Mouse (Mus musculus) urinary bladder, adult 2 months (tissue): Measurements from ENCODE around the gene Fancg. TPM values are rescaled to one million over a fixed set of nuclear protein-coding genes. Genes with fewer than 3 reads are reported as not detected.

ENCODE experiments used
- DNase-seq: peaks from one replicate; pipeline ENCODE4 v3.0.0; 2022; ENCODE audit warnings: low spot score
- polyA plus RNA-seq: library from polyadenylated mRNA; depleted of rRNA; stranded (reverse); fragments of >200 nt; gene quantifications from 2 replicates; pipeline ENCODE4 v1.2.3, GENCODE M21; 2012

Fancg gene
- polyA plus RNA-seq, 1 experiment: 11.6 TPM

DNA sequence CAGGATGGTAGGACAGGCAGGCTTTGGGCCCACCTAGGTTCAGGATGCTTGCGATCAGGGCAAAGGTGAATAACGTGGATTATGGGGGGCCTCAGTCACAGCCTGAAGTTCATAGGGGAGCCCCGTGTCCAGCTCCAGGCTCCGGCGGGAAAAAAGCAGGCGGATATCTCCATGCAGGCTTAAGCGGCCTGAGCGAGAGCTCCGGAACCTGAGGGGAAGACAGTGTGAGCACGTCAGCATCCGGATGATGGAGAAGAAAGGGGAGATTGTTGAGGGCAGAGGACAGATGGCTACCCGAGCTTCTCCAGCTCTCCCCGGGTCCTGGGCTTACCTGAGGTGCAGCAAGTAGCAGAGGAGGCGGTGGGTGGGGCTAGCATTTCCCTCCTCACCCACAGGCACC, 23.2 kb upstream of the Fancg start:
- no peak for DNase-seq

GRCm38 (mm10) chr4:43032501-43032900, 22.2 kb upstream of the Fancg start:
- DNase-seq: no peak

GRCm38 (mm10) chr4:43031237-43031995, 21.1 kb upstream of the Fancg start, which contains the start of gene Stoml2:
Stoml2 (minus strand) TSS chr4:43031710.
- peak; percentile 78 for DNase-seq

- no peak for DNase-seq
Observed at GRCm38 (mm10) chr4:43030780-43031230, 20.5 kb upstream of the Fancg start.

DNA sequence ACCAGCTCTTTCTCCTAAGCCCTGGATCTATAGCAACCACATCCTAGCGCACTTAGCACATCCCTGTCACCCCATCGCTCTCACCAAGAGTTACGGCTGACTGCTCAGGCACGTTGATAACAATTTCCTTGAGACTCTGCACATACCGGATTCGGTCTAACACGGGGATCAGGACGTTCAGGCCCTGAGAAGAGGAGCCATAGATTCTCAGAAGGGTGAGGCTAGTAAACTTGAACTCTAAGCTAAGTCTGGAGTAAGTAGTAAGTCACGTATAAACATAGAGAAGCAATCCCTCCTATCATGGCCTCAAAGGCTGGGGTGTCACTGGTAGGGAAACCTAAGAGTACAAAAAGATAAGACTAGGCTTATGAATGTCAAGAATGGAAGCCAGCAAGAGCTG, 20.0 kb upstream of the Fancg start:
- no peak for DNase-seq

GRCm38 (mm10) chr4:43029749-43030148, 19.4 kb upstream of the Fancg start:
- no peak for DNase-seq

DNA sequence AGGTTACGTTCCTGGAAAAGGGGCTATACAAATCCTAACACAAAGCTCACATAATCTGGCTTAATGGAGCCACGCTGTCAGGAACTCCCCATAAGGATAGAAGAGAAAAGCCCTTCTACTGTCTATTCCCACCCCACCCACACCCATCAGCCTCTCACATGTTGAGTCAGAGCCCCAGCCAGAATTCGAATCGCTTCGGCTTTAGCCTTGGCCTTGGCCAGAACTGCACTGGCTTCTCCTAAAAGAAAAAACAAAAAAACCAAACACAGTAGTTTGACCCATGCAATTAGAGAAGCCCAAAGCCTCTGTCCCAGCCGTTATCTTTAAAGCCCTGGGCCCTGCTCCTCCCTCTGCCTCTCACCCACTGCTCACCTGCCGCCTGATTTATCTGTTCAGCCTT, 18.8 kb upstream of the Fancg start:
- no peak for DNase-seq

GRCm38 (mm10) chr4:43025084-43025960, 15.0 kb upstream of the Fancg start, which contains the start of gene Pigo:
Pigo (minus strand) TSS chr4:43025819.
- peak; percentile 92 for DNase-seq

GRCm38 (mm10) chr4:43024673-43025072, 14.4 kb upstream of the Fancg start:
- no peak for DNase-seq

DNA sequence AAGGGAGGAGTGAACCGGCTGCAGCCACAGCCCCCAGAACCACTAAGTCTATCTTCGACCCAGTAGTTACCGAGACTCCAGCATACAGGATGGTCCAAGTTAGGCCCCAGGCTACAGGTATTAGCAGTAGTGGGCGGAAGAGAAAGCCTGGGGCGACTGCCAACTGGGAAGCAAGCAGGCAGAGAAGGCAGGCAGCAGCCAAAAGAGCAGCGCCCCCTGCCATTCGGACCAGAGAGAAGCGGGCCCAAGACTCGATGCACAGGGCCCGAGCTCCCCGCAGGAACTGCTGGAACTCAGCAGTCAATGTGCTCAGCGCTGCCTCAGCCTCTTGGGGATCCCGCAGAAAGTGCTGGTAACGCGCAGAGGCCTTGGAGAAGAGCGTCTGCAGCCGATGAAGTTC, 11.0 kb upstream of the Fancg start:
- no peak for DNase-seq

GRCm38 (mm10) chr4:43020876-43021275, 10.6 kb upstream of the Fancg start:
- no peak for DNase-seq

GRCm38 (mm10) chr4:43019641-43020465, 9.5 kb upstream of the Fancg start:
- DNase-seq: no peak

DNA sequence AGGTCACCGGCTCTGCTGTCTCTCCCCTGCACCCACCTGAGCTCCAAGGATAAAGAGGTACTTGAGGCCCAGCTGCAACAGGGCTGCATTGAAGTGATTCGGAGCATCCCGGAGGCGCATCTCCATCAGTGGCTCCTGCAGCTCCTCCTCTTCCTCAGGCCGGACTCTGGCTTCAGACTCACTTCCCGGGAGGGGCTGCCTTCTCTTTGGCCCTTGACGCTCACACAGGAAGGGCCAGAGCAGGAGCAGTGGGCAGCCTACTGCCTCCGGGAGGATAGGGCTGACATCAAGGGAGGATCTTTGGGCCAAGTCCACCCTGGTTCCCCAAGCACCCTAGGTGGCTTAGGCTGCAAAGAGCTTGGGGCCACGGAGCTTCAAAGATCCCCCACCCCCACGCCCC, 8.9 kb upstream of the Fancg start:
- DNase-seq: no peak

DNA sequence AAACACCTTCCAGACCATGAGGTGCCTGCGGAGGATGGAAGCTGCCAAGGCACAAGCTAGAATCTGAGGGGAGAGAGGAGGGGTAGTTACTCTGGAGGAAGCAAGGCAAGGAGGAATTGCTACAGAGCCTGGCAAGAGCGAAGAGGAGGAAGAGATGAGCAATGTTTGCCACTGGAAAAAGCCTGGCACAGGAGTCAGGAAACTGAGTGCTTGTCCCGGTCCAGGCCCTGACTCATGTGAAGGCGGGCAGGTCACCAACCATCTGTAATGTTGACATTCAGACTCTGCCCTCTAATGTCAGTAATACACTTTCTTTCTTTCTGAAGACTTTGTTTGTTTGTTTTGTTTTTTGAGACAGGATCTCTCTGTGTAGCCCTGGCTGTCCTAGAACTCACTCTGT, 7.8 kb upstream of the Fancg start:
- no peak for DNase-seq

GRCm38 (mm10) chr4:43012091-43012490, 1.8 kb upstream of the Fancg start:
- DNase-seq: no peak

GRCm38 (mm10) chr4:43005765-43006164, 4.5 kb downstream of the Fancg start:
- DNase-seq: no peak

DNA sequence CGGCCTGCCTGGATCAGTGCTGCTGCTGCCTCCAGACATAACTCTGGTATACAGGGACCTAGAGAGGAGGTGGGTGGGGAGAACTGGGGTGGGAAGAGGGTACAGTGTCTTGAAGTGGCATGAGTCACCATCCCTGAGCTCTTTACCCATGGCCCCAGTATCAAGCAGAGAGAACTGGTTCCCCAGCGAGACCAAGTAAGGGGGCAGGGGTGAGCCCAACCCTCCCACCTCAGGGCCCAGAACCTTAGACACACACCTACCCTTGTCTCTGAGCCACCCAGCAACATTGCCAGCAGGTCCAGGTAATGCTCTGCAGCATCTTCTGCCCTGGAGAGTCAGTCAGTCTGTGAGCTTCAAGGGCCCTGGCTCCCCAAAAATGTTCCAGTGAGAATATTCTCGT, 5.4 kb downstream of the Fancg start:
- no peak for DNase-seq

DNA sequence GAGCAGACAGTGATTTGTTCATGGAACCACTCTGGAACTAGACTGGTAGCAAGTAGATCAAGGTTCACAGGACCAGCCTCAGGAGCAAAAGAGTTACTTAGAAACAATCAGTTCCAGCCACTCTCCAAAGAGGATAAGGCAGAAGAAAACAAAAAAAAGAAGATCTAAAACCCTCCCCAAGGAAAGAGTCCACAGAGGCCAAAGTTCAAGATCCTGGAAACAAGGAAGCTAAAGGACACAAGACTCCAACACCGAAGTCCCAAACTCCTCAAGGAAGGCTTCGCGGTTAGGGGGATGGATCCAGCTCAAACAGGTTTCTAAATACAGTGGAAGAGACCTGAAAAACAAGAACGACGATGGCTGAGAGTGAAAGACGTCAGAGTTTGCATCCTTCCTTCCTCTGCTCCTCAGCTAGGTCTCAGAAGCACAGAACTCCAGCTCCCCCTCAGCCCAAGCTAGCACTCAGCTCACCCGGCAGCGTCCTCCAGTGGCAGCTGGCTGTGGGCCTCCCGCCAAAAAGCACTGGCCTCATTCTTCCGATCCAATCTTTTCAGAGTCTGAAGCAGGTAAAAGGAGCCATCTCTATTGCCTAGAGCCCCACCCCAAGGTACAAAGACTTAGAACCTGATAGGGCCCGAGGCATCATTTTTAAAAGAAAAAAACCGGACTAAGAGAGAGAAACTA, 7.4 kb downstream of the Fancg start:
- no peak for DNase-seq

GRCm38 (mm10) chr4:43001272-43001671, 9.0 kb downstream of the Fancg start:
- no peak for DNase-seq

DNA sequence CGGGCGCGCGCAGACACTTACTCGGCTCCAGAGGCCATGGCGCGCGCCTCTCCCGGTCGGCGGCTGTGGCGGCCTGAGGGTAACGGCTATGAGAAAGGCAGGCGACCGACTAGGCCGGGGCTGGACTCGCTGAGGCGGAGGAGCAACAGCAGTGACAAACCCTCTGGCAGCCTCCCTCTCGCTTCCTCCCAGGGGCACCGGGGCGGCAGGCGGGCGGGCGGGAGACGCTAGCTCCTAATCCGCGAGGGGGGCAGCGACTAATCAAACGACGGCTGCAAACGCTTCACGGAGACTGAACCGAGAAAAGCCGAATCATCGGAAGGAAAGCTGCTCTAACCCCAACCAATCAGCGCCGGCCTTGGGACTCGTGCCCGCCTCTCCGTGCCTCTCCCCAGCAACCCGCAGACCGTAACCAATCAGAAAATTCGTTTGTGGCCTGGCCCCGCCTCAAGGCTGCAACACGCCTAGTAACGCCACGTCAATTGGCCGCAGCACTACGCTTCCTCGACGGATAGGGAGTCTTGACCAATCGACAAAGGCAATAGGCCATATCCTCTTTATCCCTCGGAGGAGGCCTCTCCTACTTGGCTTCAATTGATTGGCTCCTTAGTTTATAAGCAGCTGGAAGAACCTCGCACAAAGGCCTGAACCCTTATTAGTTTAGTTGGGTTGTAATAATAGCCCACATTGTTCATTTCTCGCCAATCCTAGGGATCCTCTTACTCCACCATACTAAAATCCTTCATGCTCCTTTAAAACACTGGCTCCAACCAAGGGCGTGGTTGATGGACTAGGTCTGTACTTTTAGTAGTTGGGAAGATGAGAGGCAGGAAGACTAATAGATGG, 9.9 kb downstream of the Fancg start, which contains the start of gene Vcp:
Gene Vcp, minus strand, starts transcription at position 367 of the 846 bp plus-strand sequence.
- DNase-seq: peak; percentile 90
